Mouse (Mus musculus) heart, postnatal 10 days (tissue): Measurements from ENCODE around the gene Nt5m. TPM values are rescaled to one million over a fixed set of nuclear protein-coding genes. Genes with fewer than 3 reads are reported as not detected.

Source experiments
- DNase-seq, 2 experiments: peaks; one replicate each; pipeline ENCODE4 v3.0.0; 2021
- intact Hi-C: fragments of 180-260 bp; cut with DNase I; formaldehyde crosslinking; loops from one replicate; pipeline ENCODE4 v1.15.1; 2025
- total RNA-seq, 2 experiments: library from RNA; stranded (reverse); gene quantifications; 2 replicates each; pipeline ENCODE4 v1.2.3; 2021

The Nt5m gene
- total RNA-seq, 2 experiments from 2014 or later = 27.3 to 27.4 TPM

DNA sequence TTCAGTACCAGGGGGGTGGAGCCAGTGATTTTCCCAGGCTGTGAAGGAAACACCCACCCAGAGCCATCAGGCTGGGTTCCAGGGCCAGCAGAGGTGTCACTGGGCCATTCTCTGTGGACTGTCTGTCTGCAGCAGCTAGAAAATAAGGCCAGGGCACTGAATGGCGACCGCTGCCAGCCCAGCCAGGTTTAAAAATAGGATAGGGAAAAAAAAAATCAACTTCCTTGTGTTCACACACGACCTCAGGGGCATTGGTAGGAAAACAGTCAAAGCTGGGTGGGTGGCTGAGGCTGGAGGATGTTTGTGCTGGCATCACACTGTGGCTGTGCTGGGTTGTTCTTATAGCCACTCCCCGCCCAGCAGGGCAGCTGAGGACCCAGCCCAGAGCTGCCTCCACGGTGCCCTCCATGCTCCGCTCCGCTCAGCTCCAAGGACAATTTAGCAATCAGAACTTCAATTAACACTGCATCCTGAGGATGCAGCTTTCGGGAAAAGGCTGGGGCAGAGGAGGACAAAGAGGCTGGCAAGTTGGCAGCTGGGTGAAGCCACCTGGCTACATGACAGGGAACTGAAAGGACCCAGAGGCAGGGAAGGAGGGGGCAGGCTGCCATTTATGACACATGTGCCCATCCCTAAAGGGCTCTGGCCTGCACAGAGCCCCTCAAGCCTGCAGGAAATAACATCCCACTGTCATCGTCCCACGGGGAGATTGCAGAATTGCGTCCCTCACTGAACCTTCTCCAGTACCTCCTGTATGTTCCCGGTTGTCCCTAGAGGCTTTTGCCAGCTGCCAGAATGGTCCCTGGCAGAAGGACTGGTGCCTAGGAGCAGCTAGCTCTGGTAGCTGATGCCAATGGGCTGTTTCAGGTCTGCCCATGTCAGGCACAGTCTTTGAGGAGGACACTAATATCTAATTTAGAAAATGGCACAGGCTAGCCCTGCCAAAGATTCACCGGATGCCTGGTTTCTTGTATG, 60.8 kb downstream of the Nt5m start:
- intact Hi-C loops = loop anchor here (2.0 to 10.0 kb wide), 3 partner anchors 15 to 1605 kb away; partner anchors contain the start of genes B9d1 and Rasd1
- DNase-seq = peak; percentile 61 to 64

DNA sequence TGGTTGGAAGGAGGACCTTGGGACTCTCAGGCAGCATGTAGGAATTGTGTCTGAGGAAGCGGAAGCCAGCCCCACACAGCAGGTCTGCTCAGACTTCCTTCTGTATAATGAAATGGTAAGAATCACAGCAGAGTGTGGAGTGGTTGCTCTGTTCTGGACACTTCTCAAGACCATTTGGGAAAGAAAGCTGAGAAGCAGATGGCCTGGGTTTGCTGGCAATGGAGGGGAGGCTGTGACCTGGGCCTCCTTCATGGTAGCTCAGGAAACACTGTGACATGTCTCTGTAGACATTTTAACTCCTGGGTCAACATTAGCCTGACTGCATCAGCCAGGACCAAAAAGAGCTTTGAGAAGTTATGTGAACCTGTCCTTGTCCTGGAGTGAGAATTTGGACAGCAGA, 61.7 kb downstream of the Nt5m start:
- intact Hi-C loops = loop anchor here (2.0 to 10.0 kb wide), 3 partner anchors 16 to 1604 kb away; partner anchors contain the start of genes B9d1 and Rasd1
- DNase-seq = no peak

DNA sequence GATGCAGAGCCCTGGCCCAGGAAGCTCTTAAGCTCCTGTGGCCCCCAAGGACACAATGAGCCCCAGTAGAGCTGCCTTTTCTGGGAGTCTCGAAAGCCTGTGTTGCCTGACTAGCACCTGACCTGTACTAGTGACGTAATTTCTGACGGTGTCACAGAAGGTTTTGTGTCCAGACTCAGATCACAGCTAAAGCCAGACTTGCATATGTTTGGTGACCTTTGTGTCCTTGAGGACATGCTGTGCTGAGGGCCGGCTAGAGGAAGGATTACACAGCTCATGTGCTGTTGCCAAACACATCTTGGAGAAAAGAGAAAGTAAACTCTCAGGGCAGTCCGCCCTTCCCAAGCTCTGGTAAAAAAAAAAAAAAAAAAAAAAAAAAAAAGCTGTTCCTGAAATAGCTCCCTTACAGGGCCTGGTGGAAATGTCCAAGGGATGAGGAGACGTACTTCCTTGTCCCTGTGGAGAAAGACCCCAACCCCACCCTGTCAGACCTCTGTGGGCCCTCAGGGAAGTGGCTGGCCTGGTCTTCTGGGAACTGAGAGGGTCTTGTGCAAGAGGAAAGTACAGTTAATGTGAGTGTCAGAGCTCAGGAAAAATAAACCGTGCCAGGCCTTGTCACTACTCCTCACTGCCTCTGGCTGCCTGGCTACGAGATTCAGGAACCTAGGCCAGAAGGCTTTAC, 62.9 kb downstream of the Nt5m start:
- peak; percentile 66 to 70 for DNase-seq
- intact Hi-C loops = loop anchor here (5.0 to 10.0 kb wide), 2 partner anchors 60 to 1603 kb away; partner anchors contain the start of genes B9d1 and Rasd1

DNA sequence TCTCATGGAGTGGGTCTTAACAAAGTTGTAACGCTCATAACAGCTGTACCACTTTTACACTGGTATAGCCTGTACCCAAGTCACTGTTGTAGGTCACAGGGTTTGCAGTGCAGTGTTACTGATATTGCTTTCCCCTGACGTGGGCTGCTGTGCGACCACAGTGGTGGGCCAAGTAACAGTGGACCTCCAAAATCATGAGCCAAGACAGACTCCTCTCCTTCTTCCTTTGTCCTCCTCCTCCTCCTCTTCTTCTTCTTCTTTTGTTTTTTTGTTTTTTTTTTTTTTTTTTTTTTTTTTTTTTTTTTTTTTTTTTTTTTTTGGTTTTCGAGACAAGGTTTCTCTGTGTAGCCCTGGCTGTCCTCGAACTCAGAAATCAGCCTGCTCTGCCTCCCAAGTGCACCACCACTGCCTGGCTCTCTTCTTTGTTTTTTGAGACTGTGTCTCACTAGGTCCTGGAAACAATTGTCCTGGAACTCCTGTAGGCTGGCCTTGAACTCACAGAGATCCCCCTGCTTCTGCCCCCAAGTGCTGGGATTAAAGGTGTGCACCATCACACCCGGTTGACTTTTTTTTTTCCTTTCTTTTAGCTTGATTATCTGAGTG, 67.4 kb downstream of the Nt5m start:
- DNase-seq = no peak
- intact Hi-C loops = loop anchor here (10.0 kb wide), 1 partner anchor 1598 kb away; the partner anchor contains the start of gene B9d1

DNA sequence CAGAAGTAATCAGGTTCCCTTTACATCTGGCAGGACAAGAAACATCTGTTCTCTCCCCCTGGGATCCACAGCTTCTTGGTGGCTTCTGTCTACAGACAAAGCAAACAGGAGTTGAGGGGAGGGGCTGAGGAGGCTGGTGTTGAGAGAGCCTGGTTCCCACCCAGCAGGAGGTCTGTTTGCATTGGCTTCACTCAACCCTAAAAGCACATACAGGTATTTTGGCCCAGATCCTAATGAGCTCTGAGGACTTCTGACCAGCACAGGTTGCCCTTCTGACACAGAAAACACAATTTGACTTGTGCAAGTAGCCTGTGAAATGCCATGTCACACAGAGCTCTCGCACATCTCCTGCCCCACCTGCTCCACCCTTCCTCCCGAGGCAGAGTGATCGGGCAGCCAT, 69.2 kb downstream of the Nt5m start:
- no peak for DNase-seq
- intact Hi-C loops = loop anchor here (10.0 kb wide), 1 partner anchor 1596 kb away; the partner anchor contains the start of gene B9d1

DNA sequence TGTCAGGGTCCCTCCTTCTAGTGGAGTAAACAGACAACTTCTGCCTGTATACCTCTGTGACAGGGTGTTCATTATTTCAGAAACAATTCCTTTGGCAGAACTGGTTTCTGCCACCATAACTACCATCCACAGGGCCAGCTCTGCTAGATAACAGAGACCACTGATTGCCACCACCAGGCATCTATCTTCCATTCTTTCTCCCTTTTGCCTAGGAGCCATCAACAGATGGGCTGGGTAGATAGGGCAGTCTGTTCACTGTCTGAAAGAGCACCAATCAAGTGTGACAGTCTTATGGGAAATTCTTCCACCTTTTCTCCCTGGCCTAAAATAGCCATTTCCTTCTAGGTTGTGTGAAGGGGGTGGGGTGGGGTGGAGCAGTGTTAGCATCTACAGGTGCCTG, 71.3 kb downstream of the Nt5m start:
- DNase-seq = no peak
- intact Hi-C loops = no loop called here

DNA sequence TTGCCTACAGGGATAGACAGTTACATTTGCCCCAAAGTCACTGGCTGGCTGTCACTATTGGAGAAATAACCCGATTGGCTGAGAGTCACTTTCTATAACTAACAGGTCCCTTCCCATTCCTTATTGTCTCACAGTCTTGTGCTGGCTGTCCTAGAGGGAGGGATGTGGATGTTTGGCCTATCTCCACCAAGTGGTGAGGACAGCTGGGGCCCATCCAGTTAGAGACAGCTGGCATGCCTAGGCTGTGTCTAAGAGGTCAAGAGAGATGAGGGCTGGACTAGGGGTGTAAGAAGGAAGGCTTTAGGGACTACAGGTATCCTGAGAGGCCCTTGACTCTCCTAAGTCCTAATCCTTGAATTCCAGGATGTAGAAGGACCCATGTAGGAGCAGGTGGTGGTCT, 72.3 kb downstream of the Nt5m start:
- no peak for DNase-seq
- intact Hi-C loops = no loop called here

DNA sequence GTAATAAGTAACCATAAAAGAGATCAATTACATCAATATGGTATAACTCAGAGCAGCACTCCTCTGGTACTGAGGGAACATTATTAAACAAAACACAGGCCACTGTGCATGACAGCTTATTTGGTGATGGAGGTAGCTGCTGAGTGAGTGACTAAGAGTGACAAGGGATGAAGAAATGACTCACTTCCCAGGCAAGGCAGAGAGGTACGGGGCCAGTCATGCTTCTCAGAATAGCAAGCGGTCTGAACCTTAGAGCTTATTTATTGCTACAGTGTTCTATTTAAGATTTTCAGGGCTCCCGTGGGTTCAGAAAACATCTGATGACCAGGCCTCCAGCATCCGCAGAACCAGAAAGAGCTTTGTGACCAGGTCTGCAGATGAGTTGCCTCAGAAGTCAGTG, 74.5 kb downstream of the Nt5m start:
- no peak for DNase-seq
- intact Hi-C loops = no loop called here

DNA sequence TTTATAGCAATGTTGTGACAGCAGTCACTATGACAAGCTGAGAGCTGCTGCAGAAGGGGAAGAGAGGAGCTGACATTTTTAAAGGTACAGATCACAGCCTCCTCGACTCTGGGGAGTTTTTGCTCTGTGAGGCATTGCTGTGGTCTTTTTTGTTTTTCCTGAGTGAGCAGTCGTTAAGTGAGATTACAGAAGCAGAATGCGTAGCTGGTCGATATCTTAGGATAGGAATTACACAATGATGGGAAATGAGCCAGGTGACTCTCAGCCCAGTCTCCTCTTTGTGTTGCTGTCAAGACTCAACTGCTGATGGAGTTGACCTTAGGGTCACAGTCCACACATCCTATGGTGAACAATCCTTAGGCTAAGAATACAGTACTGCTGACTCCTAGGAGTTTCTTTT, 78.8 kb downstream of the Nt5m start:
- intact Hi-C loops = no loop called here
- DNase-seq = peak; percentile 55 to 63

DNA sequence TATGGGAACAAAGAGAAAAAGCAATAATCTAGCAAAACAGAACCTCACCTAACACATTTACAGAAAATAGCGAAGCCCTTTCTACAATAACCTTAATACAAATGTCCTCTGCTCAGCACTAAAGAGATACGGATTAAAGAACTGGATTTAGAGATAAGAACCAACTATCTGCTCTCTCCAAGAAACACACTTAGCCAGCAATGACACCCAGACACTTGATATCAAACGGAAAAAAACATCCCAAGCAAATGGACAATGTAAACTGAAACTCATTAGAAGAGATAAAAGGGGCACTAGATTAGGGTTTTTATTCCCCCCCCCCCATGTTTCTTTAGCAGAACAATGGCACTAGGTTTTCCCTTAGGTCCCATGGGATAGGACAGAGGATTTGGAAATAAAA, 80.2 kb downstream of the Nt5m start:
- no peak for DNase-seq
- intact Hi-C loops = no loop called here

DNA sequence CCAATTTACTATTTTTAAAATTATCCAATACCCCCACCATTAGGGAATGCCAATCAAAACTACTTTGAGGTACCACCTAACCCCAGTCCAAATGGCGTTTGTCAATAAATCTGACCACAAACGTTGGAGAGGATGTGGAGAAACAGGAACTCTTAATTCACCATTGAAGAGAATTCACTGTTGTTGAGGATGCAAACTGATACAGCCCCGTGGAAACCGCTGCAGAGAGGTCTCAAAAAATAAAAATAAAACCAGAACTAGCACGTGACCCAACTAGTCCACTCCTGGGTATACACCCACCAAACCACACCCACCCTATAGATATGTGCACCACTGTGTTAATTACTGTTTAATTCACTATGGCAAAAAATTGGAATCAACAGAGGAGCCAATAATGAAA, 81.1 kb downstream of the Nt5m start:
- no peak for DNase-seq
- intact Hi-C loops = no loop called here

DNA sequence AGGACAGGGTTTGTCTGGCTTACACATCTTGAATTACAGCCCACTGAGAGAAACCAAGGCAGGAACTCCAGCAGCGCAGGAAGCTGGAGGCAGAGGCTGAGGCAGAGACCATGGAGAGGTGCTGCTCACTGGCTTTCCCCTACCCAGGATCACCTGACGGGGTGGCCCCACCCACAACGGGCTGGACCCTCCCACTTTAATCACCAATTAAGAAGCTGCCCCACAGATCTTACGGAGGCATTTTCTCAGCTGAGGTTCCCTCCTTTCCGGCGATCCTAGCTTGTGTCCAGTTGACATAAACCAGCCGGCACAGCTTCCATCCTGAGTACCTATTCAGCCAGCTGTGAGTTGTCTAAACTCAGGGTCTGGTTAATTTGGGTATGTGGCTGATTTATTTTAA, 82.0 kb downstream of the Nt5m start:
- peak; percentile 28 for DNase-seq

DNA sequence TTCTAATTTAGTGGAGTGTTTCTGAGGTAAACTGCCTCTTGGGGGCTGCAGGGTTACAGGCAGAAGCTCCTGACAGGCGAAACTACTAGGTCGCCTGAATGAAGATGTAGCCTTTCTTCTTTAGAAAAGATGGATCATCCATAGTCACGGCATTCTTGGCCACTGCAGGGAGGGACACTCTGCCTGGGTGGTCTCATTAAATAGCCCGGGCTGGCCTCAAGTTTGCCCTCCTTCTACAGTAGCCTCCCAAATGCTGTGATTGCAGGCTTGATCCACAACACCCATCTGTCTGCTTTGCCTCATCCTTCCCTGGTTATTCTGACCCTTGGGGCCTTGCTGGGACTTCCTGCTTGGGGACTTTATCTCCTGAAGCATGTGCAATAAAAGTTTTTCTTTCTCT, 90.8 kb downstream of the Nt5m start:
- no peak for DNase-seq
- intact Hi-C loops = no loop called here

More for the DNA sequence above, 82.0 kb downstream of the Nt5m start:
- intact Hi-C loops = no loop called here

Other genes starting within 250 kb of the Nt5m start
- gene Olfr223, start 246.2 kb upstream of the Nt5m start, total RNA-seq = not detected
- 100 to 1,000 TPM; 210 to 229 TPM for gene Mprip, start 178.1 kb upstream of the Nt5m start, total RNA-seq
- 1 to 10 TPM in 1 of 2 experiments, under 1 TPM in 1; 0.82 to 1.9 TPM for gene Pld6, start 51.8 kb upstream of the Nt5m start, total RNA-seq
- 10 to 100 TPM; 33.6 to 38.1 TPM for gene Flcn, start 29.4 kb upstream of the Nt5m start, total RNA-seq
- 10 to 100 TPM; 71.3 to 71.9 TPM for gene Cops3, start 391 bp downstream of the Nt5m start, total RNA-seq
- 10 to 100 TPM; 24.3 to 24.4 TPM for gene Med9, start 108.8 kb downstream of the Nt5m start, total RNA-seq
- 10 to 100 TPM in 1 of 2 experiments, 1 to 10 TPM in 1; 7.3 to 12.4 TPM for gene Rasd1, start 125.5 kb downstream of the Nt5m start, total RNA-seq
- gene Pemt, start 207.0 kb downstream of the Nt5m start, total RNA-seq = 1 to 10 TPM in 1 of 2 experiments, under 1 TPM in 1; 0.77 to 2.5 TPM